Mouse (Mus musculus) intestine, embryonic 14.5 days (tissue): ENCODE data around the gene Gmppa. TPM values are rescaled to one million over a fixed set of nuclear protein-coding genes. Genes with fewer than 3 reads are reported as not detected.

Experiments
- ATAC-seq: fragments of 200-750 bp; cut with Nextera tagmentation; replicated peaks from 2 replicates; pipeline ENCODE4 v1.8.0; 2017; ENCODE audit warnings: low read depth, moderate number of reproducible peaks, moderate TSS enrichment, moderate library complexity; ENCODE audit not compliant: low FRiP score, low TSS enrichment
- DNase-seq: peaks from one replicate; pipeline ENCODE4 v3.0.0-alpha.2; 2018; ENCODE audit warnings: low spot score
- H3K27ac ChIP-seq: fragments of 300-500 bp; sonication (generic); 2 replicates; pipeline ENCODE4 v1.5.1; 2014; ENCODE audit warnings: low read depth, mild to moderate bottlenecking, control low read depth
- H3K27me3 ChIP-seq: fragments of 300-500 bp; sonication (generic); replicated peaks from 2 replicates; pipeline ENCODE4 v1.6.1; 2014; ENCODE audit warnings: low read length, control low read depth; ENCODE audit not compliant: control insufficient read depth, insufficient read depth
- H3K36me3 ChIP-seq: fragments of 300-500 bp; sonication (generic); 2 replicates; pipeline ENCODE4 v1.6.1; 2014; ENCODE audit warnings: low read length, control low read depth; ENCODE audit not compliant: control insufficient read depth, insufficient read depth
- H3K4me1 ChIP-seq: fragments of 300-500 bp; sonication (generic); replicated peaks from 2 replicates; pipeline ENCODE4 v1.6.1; 2014; ENCODE audit warnings: low read length, control low read depth, mixed read lengths; ENCODE audit not compliant: control insufficient read depth, insufficient read depth
- H3K4me2 ChIP-seq: fragments of 300-500 bp; sonication (generic); 2 replicates; pipeline ENCODE4 v1.6.1; 2014; ENCODE audit warnings: low read length
- H3K4me3 ChIP-seq: fragments of 300-500 bp; sonication (generic); 2 replicates; pipeline ENCODE4 v1.5.1; 2014; ENCODE audit warnings: low read depth, low read length, control low read depth, mixed read lengths
- H3K9ac ChIP-seq: fragments of 300-500 bp; sonication (generic); 2 replicates; pipeline ENCODE4 v1.6.1; 2014; ENCODE audit warnings: mild to moderate bottlenecking, low read length
- H3K9me3 ChIP-seq: fragments of 300-500 bp; sonication (generic); 2 replicates; pipeline ENCODE4 v1.6.1; 2016; ENCODE audit warnings: low read length, control low read depth; ENCODE audit not compliant: control insufficient read depth
- WGBS: fragments of 180-500 bp; shearing (Covaris S2); extraction: QIAGEN DNeasy Blood & Tissue Kit; methylation state at CpG from one replicate; pipeline ENCODE4 v1.1.7; 2014; 5-methylcytosine and 5-hydroxymethylcytosine counted together
- polyA plus RNA-seq: library from polyadenylated mRNA; unstranded; fragments of >200 nt; fragmentation: Nextera tagmentation; extraction: Ambion mirVana; gene quantifications from 2 replicates; pipeline ENCODE4 v1.2.1, GENCODE M21; 2014

The Gmppa gene
- polyA plus RNA-seq, 1 experiment from 2014 or later: 69.4 TPM

GRCm38 (mm10) chr1:75440661-75441060 is 4.9 kb downstream of the Gmppa start:
- Histone ChIP-seq H3K9me3 (no peaks in the 10 kb centered on the region), H3K27ac (no peak overlapping the region), H3K36me3 (0 out of 2 replicates have a peak, but pooled peaks cover 6% of the 10 kb centered on the region), H3K27me3 (peaks cover 3% of the 10 kb centered on the region; the same call in 1 of the 2 replicates), H3K9ac (no peak overlapping the region), H3K4me3 (no peak overlapping the region), H3K4me1 (peaks cover 13% of the 10 kb centered on the region), H3K4me2 (no peak overlapping the region)
- 96% methylated on average over 7 of the region's 7 CpGs for WGBS
- no peak for ATAC-seq
- DNase-seq: no peak

- H3K36me3 ChIP-seq: 0 out of 2 replicates have a peak, but pooled peaks cover 6% of the 10 kb centered on the region
- no peak overlapping the region for H3K27ac ChIP-seq
- H3K27me3 ChIP-seq: peaks cover 7% of the 10 kb centered on the region; the same call in 1 of the 2 replicates
- no peak overlapping the region for H3K9ac ChIP-seq
- 94% methylated on average over 15 of the region's 15 CpGs for WGBS
- no peak for ATAC-seq
- no peak for DNase-seq
- H3K9me3 ChIP-seq: no peaks in the 10 kb centered on the region
- no peak overlapping the region for H3K4me3 ChIP-seq
- no peak overlapping the region for H3K4me2 ChIP-seq
- H3K4me1 ChIP-seq: peaks cover 17% of the 10 kb centered on the region
Observed at GRCm38 (mm10) chr1:75441471-75441996, 5.8 kb downstream of the Gmppa start.

GRCm38 (mm10) chr1:75442171-75442570 is 6.4 kb downstream of the Gmppa start:
- DNase-seq (no peak), ATAC-seq (no peak)
- H3K4me1 ChIP-seq: peaks cover 17% of the 10 kb centered on the region
- no peak overlapping the region for H3K27ac ChIP-seq
- no peak overlapping the region for H3K9ac ChIP-seq
- H3K27me3 ChIP-seq: peaks cover 13% of the 10 kb centered on the region; the same call in 1 of the 2 replicates
- no peak overlapping the region for H3K4me3 ChIP-seq
- no peak overlapping the region for H3K4me2 ChIP-seq
- 88% methylated on average over 9 of the region's 9 CpGs for WGBS
- no peaks in the 10 kb centered on the region for H3K9me3 ChIP-seq
- 0 out of 2 replicates have a peak, but pooled peaks cover 6% of the 10 kb centered on the region for H3K36me3 ChIP-seq

- ATAC-seq (no peak), DNase-seq (no peak)
- Histone ChIP-seq H3K9ac (no peak overlapping the region), H3K4me3 (no peak overlapping the region), H3K9me3 (no peaks in the 10 kb centered on the region), H3K27me3 (peaks cover 19% of the 10 kb centered on the region), H3K4me1 (peaks cover 23% of the 10 kb centered on the region), H3K27ac (no peak overlapping the region), H3K36me3 (0 out of 2 replicates have a peak, but pooled peaks cover 6% of the 10 kb centered on the region), H3K4me2 (no peak overlapping the region)
- WGBS: 57% methylated on average over 8 of the region's 8 CpGs
Observed at GRCm38 (mm10) chr1:75442811-75443210, 7.1 kb downstream of the Gmppa start.

- H3K9ac ChIP-seq: no peak overlapping the region
- 40% methylated on average over 13 of the region's 13 CpGs for WGBS
- no peak overlapping the region for H3K4me2 ChIP-seq
- H3K27me3 ChIP-seq: peaks cover 25% of the 10 kb centered on the region
- DNase-seq (no peak), ATAC-seq (no peak)
- H3K9me3 ChIP-seq: no peaks in the 10 kb centered on the region
- no peak overlapping the region for H3K4me3 ChIP-seq
- peaks cover 25% of the 10 kb centered on the region for H3K4me1 ChIP-seq
- H3K36me3 ChIP-seq: 0 out of 2 replicates have a peak, but pooled peaks cover 6% of the 10 kb centered on the region
- H3K27ac ChIP-seq: no peak overlapping the region
Observed at GRCm38 (mm10) chr1:75443247-75444024, 7.7 kb downstream of the Gmppa start.

GRCm38 (mm10) chr1:75444208-75444607 is 8.5 kb downstream of the Gmppa start:
- Histone ChIP-seq H3K27me3 (peaks cover 33% of the 10 kb centered on the region), H3K36me3 (0 out of 2 replicates have a peak, but pooled peaks cover 6% of the 10 kb centered on the region), H3K4me3 (no peak overlapping the region), H3K4me2 (no peak overlapping the region), H3K9me3 (no peaks in the 10 kb centered on the region), H3K4me1 (peaks cover 25% of the 10 kb centered on the region), H3K9ac (no peak overlapping the region), H3K27ac (no peak overlapping the region)
- no peak for DNase-seq
- WGBS: 55% methylated on average over 3 of the region's 3 CpGs
- ATAC-seq: no peak

GRCm38 (mm10) chr1:75445141-75445701 is 9.5 kb downstream of the Gmppa start:
- Histone ChIP-seq H3K27ac (no peak overlapping the region), H3K4me3 (no peak overlapping the region), H3K36me3 (0 out of 2 replicates have a peak, but pooled peaks cover 5% of the 10 kb centered on the region), H3K4me2 (peak overlapping the region; percentile 49; the same call in 1 of the 2 replicates), H3K9me3 (no peaks in the 10 kb centered on the region), H3K9ac (no peak overlapping the region), H3K4me1 (peaks cover 25% of the 10 kb centered on the region), H3K27me3 (peaks cover 43% of the 10 kb centered on the region)
- 16% methylated on average over 8 of the region's 9 CpGs for WGBS
- ATAC-seq (no peak), DNase-seq (no peak)

- Histone ChIP-seq H3K27me3 (peaks cover 50% of the 10 kb centered on the region), H3K4me2 (peak overlapping the region; percentile 49), H3K4me3 (peak overlapping the region; percentile 8), H3K36me3 (no peaks in the 10 kb centered on the region), H3K4me1 (peaks cover 28% of the 10 kb centered on the region), H3K9me3 (no peaks in the 10 kb centered on the region), H3K27ac (0 out of 2 replicates have a peak overlapping the region, but pooled peaks have one; percentile 22), H3K9ac (no peak overlapping the region)
- ATAC-seq (peak; percentile 25; the same call in 1 of the 2 replicates), DNase-seq (peak; percentile 90)
- 2% methylated on average over 22 of the region's 22 CpGs for WGBS
Observed at GRCm38 (mm10) chr1:75445751-75446611, 10.3 kb downstream of the Gmppa start.
